Mouse (Mus musculus): ENCODE data around the gene Qpctl. TPM values are rescaled to one million over a fixed set of nuclear protein-coding genes. Genes with fewer than 3 reads are reported as not detected.
"Not testable (repeated sequence)": the region's sequence is repeated elsewhere in the genome, so short reads cannot be mapped to it uniquely, and the experiment has no call there.

Gene Qpctl
- polyA plus RNA-seq, 1 experiment, result 11.9 TPM

GRCm38 (mm10) chr7:19155825-19156475 lies 6.9 kb upstream of the Qpctl start:
- Histone ChIP-seq H3K4me1 (ENCODE audit: control insufficient read depth, insufficient read depth, low read length) (no peaks in the 10 kb centered on the region), H3K4me3 (ENCODE audit: insufficient read depth, low read depth, low read length) (no peak overlapping the region), H3K27ac (ENCODE audit: insufficient read depth, low read depth, low read length) (no peak overlapping the region), H3K27me3 (replicated peaks; ENCODE audit: control insufficient read depth, insufficient read depth, low read length) (no peaks in the 10 kb centered on the region), H3K36me3 (ENCODE audit: control insufficient read depth, insufficient read depth, low read length) (no peaks in the 10 kb centered on the region)
- no peak for DNase-seq
- TF ChIP-seq CTCF (conservative IDR thresholded peaks at IDR 0.05; ENCODE audit: insufficient read depth, insufficient read length, low read depth, low read length), result peak; percentile 38; the same call in 1 of the 2 replicates
- no peak for TF ChIP-seq POLR2A (IDR thresholded peaks at IDR 0.05; ENCODE audit: low read depth, low read length)
- WGBS, result 49% methylated on average over 13 of the region's 13 CpGs

- H3K27me3 ChIP-seq (replicated peaks; ENCODE audit: control insufficient read depth, insufficient read depth, low read length), result no peaks in the 10 kb centered on the region
- H3K36me3 ChIP-seq (ENCODE audit: control insufficient read depth, insufficient read depth, low read length), result no peaks in the 10 kb centered on the region
- no peak for DNase-seq
- H3K4me1 ChIP-seq (ENCODE audit: control insufficient read depth, insufficient read depth, low read length), result no peaks in the 10 kb centered on the region
- TF ChIP-seq CTCF (conservative IDR thresholded peaks at IDR 0.05; ENCODE audit: insufficient read depth, insufficient read length, low read depth, low read length), result no peak
- no peak overlapping the region for H3K4me3 ChIP-seq (ENCODE audit: insufficient read depth, low read depth, low read length)
- no peak overlapping the region for H3K27ac ChIP-seq (ENCODE audit: insufficient read depth, low read depth, low read length)
- WGBS, result 73% methylated on average over 8 of the region's 8 CpGs
These were observed 5.7 kb upstream of the Qpctl start for GRCm38 (mm10) chr7:19154796-19155195.

- not testable (repeated sequence) for H3K4me3 ChIP-seq (ENCODE audit: insufficient read depth, low read depth, low read length); H3K36me3 ChIP-seq (ENCODE audit: control insufficient read depth, insufficient read depth, low read length); DNase-seq; H3K27me3 ChIP-seq (replicated peaks; ENCODE audit: control insufficient read depth, insufficient read depth, low read length); H3K4me1 ChIP-seq (ENCODE audit: control insufficient read depth, insufficient read depth, low read length); H3K27ac ChIP-seq (ENCODE audit: insufficient read depth, low read depth, low read length)
- WGBS, result 85% methylated on average over 10 of the region's 10 CpGs
These were observed 2.0 kb upstream of the Qpctl start for GRCm38 (mm10) chr7:19151121-19151520.

GRCm38 (mm10) chr7:19149626-19150025 lies 535 bp upstream of the Qpctl start, which contains the start of gene Snrpd2:
Gene Snrpd2, plus strand, starts transcription at chr7:19149722.
- DNase-seq, result peak; percentile 97
- Histone ChIP-seq H3K4me1 (ENCODE audit: control insufficient read depth, insufficient read depth, low read length) (peaks cover 7% of the 10 kb centered on the region; the same call in 1 of the 2 replicates), H3K36me3 (ENCODE audit: control insufficient read depth, insufficient read depth, low read length) (no peaks in the 10 kb centered on the region), H3K27ac (ENCODE audit: insufficient read depth, low read depth, low read length) (peak within 1 kb of the TSS; percentile 63), H3K4me3 (ENCODE audit: insufficient read depth, low read depth, low read length) (peak within 1 kb of the TSS; percentile 76), H3K27me3 (replicated peaks; ENCODE audit: control insufficient read depth, insufficient read depth, low read length) (no peaks in the 10 kb centered on the region)
- under 1% methylated on average over 24 of the region's 24 CpGs for WGBS
- TF ChIP-seq POLR2A (IDR thresholded peaks at IDR 0.05; ENCODE audit: low read depth, low read length) (peak; percentile 49), CTCF (conservative IDR thresholded peaks at IDR 0.05; ENCODE audit: insufficient read depth, insufficient read length, low read depth, low read length) (no peak)

GRCm38 (mm10) chr7:19148180-19148874 lies 764 bp downstream of the Qpctl start:
- no peak for TF ChIP-seq CTCF (conservative IDR thresholded peaks at IDR 0.05; ENCODE audit: insufficient read depth, insufficient read length, low read depth, low read length)
- TF ChIP-seq POLR2A (IDR thresholded peaks at IDR 0.05; ENCODE audit: low read depth, low read length), result no peak
- 6% methylated on average over 20 of the region's 20 CpGs for WGBS
- H3K27ac ChIP-seq (ENCODE audit: insufficient read depth, low read depth, low read length), result peak overlapping the region; percentile 57; the same call in 1 of the 2 replicates
- H3K27me3 ChIP-seq (replicated peaks; ENCODE audit: control insufficient read depth, insufficient read depth, low read length), result no peaks in the 10 kb centered on the region
- peaks cover 7% of the 10 kb centered on the region; the same call in 1 of the 2 replicates for H3K4me1 ChIP-seq (ENCODE audit: control insufficient read depth, insufficient read depth, low read length)
- no peak for DNase-seq
- peak overlapping the region; percentile 76 for H3K4me3 ChIP-seq (ENCODE audit: insufficient read depth, low read depth, low read length)
- no peaks in the 10 kb centered on the region for H3K36me3 ChIP-seq (ENCODE audit: control insufficient read depth, insufficient read depth, low read length)

GRCm38 (mm10) chr7:19147497-19148045 lies 1.5 kb downstream of the Qpctl start:
- no peak for DNase-seq
- 36% methylated on average over 6 of the region's 6 CpGs for WGBS
- H3K27me3 ChIP-seq (replicated peaks; ENCODE audit: control insufficient read depth, insufficient read depth, low read length), result no peaks in the 10 kb centered on the region
- no peak overlapping the region for H3K27ac ChIP-seq (ENCODE audit: insufficient read depth, low read depth, low read length)
- TF ChIP-seq POLR2A (IDR thresholded peaks at IDR 0.05; ENCODE audit: low read depth, low read length) (no peak), CTCF (conservative IDR thresholded peaks at IDR 0.05; ENCODE audit: insufficient read depth, insufficient read length, low read depth, low read length) (no peak)
- H3K36me3 ChIP-seq (ENCODE audit: control insufficient read depth, insufficient read depth, low read length), result no peaks in the 10 kb centered on the region
- H3K4me3 ChIP-seq (ENCODE audit: insufficient read depth, low read depth, low read length), result no peak overlapping the region
- H3K4me1 ChIP-seq (ENCODE audit: control insufficient read depth, insufficient read depth, low read length), result peaks cover 7% of the 10 kb centered on the region; the same call in 1 of the 2 replicates

- Histone ChIP-seq H3K27me3 (replicated peaks; ENCODE audit: control insufficient read depth, insufficient read depth, low read length) (no peaks in the 10 kb centered on the region), H3K27ac (ENCODE audit: insufficient read depth, low read depth, low read length) (no peak overlapping the region), H3K4me3 (ENCODE audit: insufficient read depth, low read depth, low read length) (no peak overlapping the region), H3K4me1 (ENCODE audit: control insufficient read depth, insufficient read depth, low read length) (peaks cover 7% of the 10 kb centered on the region; the same call in 1 of the 2 replicates), H3K36me3 (ENCODE audit: control insufficient read depth, insufficient read depth, low read length) (no peaks in the 10 kb centered on the region)
- WGBS, result 87% methylated on average over 10 of the region's 10 CpGs
- no peak for TF ChIP-seq POLR2A (IDR thresholded peaks at IDR 0.05; ENCODE audit: low read depth, low read length)
- TF ChIP-seq CTCF (conservative IDR thresholded peaks at IDR 0.05; ENCODE audit: insufficient read depth, insufficient read length, low read depth, low read length), result no peak
- no peak for DNase-seq
These were observed 2.3 kb downstream of the Qpctl start for GRCm38 (mm10) chr7:19146793-19147192.

Measured in kidney, adult 2 months (tissue).